Comparison of ENCODE assay signal across 24 mouse cellular contexts in the genomic region with DNA sequence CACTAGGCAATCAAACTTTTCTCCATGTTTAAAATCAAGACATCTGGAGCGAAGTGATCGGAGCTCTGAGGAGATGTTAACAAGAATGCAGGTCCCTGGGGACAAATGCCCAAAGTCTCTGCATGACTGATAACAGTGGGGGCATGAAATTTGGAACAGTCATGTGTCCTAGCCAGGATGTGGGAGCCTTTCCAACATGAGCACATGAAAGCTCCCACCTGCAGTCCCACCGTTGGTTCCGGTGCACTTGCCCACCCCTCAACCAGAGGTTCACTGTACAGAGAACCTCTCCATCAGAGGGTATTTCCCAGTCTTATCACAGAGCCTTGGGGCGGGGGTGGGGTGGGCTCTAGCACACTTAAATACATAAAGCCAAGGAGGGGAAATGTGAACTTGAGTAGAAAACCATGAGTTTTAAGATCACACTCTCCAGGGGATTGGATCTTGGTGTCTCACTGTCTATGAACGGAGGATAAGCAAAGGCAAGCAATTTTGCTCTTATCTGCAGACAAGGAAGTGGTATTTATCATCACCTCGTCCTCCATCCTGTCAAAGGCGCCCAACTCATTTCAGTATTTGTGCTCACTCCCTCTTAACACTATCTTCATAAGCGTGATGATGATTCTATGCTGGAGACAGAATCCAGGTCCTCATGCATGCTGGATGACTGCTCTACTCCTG.
A peak's percentile ranks its signal among the peaks of the same experiment; 100 is the strongest.
DNase-seq lines count a peak whose midpoint lies in the region; ATAC-seq and TF ChIP-seq lines count a peak whose summit lies in the region.
"Had no signal": no experiment of that assay in that cellular context is flagged by ENCODE, and none has a peak within 500 bp of the region (broad histone marks: within the 10 kb centered on the region; RNA-seq: fewer than 3 reads in every experiment).

No protein-coding gene starts in this region.

- TF ChIP-seq CTCF in stomach, postnatal 0 days (IDR thresholded peaks at IDR 0.05; ENCODE audit: low read depth): no peak

- WGBS in stomach, postnatal 0 days: 79% methylated on average over 9 of the region's 9 CpGs
- 65% methylated on average over 9 of the region's 9 CpGs for WGBS in heart, embryonic 10.5 days

- H3K27me3 ChIP-seq in stomach, postnatal 0 days (ENCODE audit: control insufficient read depth, insufficient read depth, low read length): no peaks in the 10 kb centered on the region
- H3K27me3 ChIP-seq in heart, embryonic 10.5 days (ENCODE audit: insufficient read depth, poor library complexity, severe bottlenecking): no peaks in the 10 kb centered on the region
- H3K27me3 ChIP-seq: CH12.LX; embryonic facial prominence, embryonic 15.5 days; liver, embryonic 12.5 days; midbrain, embryonic 13.5 days; neural tube, embryonic 15.5 days had no signal

- no peak overlapping the region for H3K4me2 ChIP-seq in stomach, postnatal 0 days (replicated peaks; ENCODE audit: low read depth)
- H3K4me2 ChIP-seq: embryonic facial prominence, embryonic 15.5 days; liver, embryonic 12.5 days; midbrain, embryonic 13.5 days; neural tube, embryonic 15.5 days had no signal

- H3K4me3 ChIP-seq in stomach, postnatal 0 days (ENCODE audit: low read depth, low read length): no peak overlapping the region
- H3K4me3 ChIP-seq in heart, embryonic 10.5 days: no peak overlapping the region
- H3K4me3 ChIP-seq: embryonic facial prominence, embryonic 15.5 days; forebrain, embryonic 10.5 days; gastrocnemius, adult 2 months; liver, embryonic 12.5 days; midbrain, embryonic 13.5 days; neural tube, embryonic 15.5 days had no signal

- ATAC-seq in megakaryocyte, adult 5-6 weeks (ENCODE audit: poor library complexity, severe bottlenecking): peak; percentile 35
- ATAC-seq in stomach, postnatal 0 days (ENCODE audit: low FRiP score, low TSS enrichment): no peak
- ATAC-seq: hindbrain, embryonic 16.5 days; liver, embryonic 12.5 days; midbrain, embryonic 13.5 days had no signal

- peak; percentile 5 for DNase-seq in 416B (ENCODE audit: low read depth)
- DNase-seq in CD4-positive, CD25-positive, alpha-beta regulatory T cell, adult 2 months (ENCODE audit: low read depth, low spot score): peak; percentile 68
- peak; percentile 13 to 32 for DNase-seq in thymus, postnatal 10 days (ENCODE audit: low spot score in 2 of 2)
- no peak for DNase-seq in stomach, postnatal 0 days (ENCODE audit: low spot score)
- DNase-seq in heart, embryonic 10.5 days (ENCODE audit: low spot score): no peak
- no peak for DNase-seq in adrenal gland, postnatal 10 days
- DNase-seq: cerebellum, adult 18-20 months; cerebellum, postnatal 36 days; gastrocnemius, adult 2 months; heart, postnatal 4 days; kidney, adult 18-20 months; kidney, postnatal 10 days; layer of hippocampus, adult 9-11 months; lung, adult 2 months; right cerebral cortex, postnatal 25 days had no signal

- H3K27ac ChIP-seq in stomach, postnatal 0 days (replicated peaks): no peak overlapping the region
- no peak overlapping the region for H3K27ac ChIP-seq in heart, embryonic 10.5 days
- H3K27ac ChIP-seq: embryonic facial prominence, embryonic 15.5 days; forebrain, embryonic 10.5 days; gastrocnemius, adult 2 months; liver, embryonic 12.5 days; macrophage; midbrain, embryonic 13.5 days; neural tube, embryonic 15.5 days had no signal

- no peaks in the 10 kb centered on the region for H3K4me1 ChIP-seq in stomach, postnatal 0 days (replicated peaks; ENCODE audit: control insufficient read depth, insufficient read depth)
- peaks cover 17% of the 10 kb centered on the region for H3K4me1 ChIP-seq in heart, embryonic 10.5 days
- H3K4me1 ChIP-seq: embryonic facial prominence, embryonic 15.5 days; forebrain, embryonic 10.5 days; liver, embryonic 12.5 days; midbrain, embryonic 13.5 days; neural tube, embryonic 15.5 days had no signal

- no peaks in the 10 kb centered on the region for H3K36me3 ChIP-seq in stomach, postnatal 0 days (ENCODE audit: control insufficient read depth, insufficient read depth, low read length)
- no peaks in the 10 kb centered on the region for H3K36me3 ChIP-seq in heart, embryonic 10.5 days
- H3K36me3 ChIP-seq: embryonic facial prominence, embryonic 15.5 days; forebrain, embryonic 10.5 days; liver, embryonic 12.5 days; midbrain, embryonic 13.5 days; neural tube, embryonic 15.5 days had no signal

- no peak for TF ChIP-seq EP300 in stomach, postnatal 0 days (optimal IDR thresholded peaks at IDR 0.05)

- no peaks in the 10 kb centered on the region for H3K9me3 ChIP-seq in stomach, postnatal 0 days (ENCODE audit: control insufficient read depth, low read length)
- H3K9me3 ChIP-seq in heart, embryonic 10.5 days: no peaks in the 10 kb centered on the region
- H3K9me3 ChIP-seq: embryonic facial prominence, embryonic 15.5 days; forebrain, embryonic 10.5 days; liver, embryonic 12.5 days; midbrain, embryonic 13.5 days; neural tube, embryonic 15.5 days had no signal

- no peak overlapping the region for H3K9ac ChIP-seq in stomach, postnatal 0 days (ENCODE audit: low read length)
- H3K9ac ChIP-seq: embryonic facial prominence, embryonic 15.5 days; liver, embryonic 12.5 days; midbrain, embryonic 13.5 days; neural tube, embryonic 15.5 days had no signal

Comparison
In these comparisons a context has a peak if more than half of its experiments do, and no peak if none do; other contexts are left out.
1. DNase-seq: peak in 416B (single experiment), CD4-positive, CD25-positive, alpha-beta regulatory T cell, adult 2 months (single experiment) and thymus, postnatal 10 days (2 of 2); none in stomach, postnatal 0 days (single experiment), heart, embryonic 10.5 days (single experiment) and adrenal gland, postnatal 10 days (single experiment).